Mouse (Mus musculus) hematopoietic stem cell, adult 5-6 weeks (primary cell): ENCODE data around the gene Rln3. TPM values are rescaled to one million over a fixed set of nuclear protein-coding genes. Genes with fewer than 3 reads are reported as not detected.

ENCODE experiments used
- ATAC-seq, 2 experiments: fragments of 125-278 bp in 1 of 2; replicated peaks in 1 of 2; 2 replicates each; pipeline ENCODE4 v1.8.0; 2016 to 2017; ENCODE audit warnings: inconsistent platforms in 2 of 2, mild to moderate bottlenecking in 2 of 2, moderate number of reproducible peaks in 2 of 2, low read depth in 1 of 2, moderate TSS enrichment in 1 of 2; ENCODE audit not compliant: low FRiP score in 2 of 2, poor library complexity in 2 of 2, severe bottlenecking in 2 of 2, insufficient read depth in 1 of 2, low TSS enrichment in 1 of 2
- total RNA-seq: library from RNA; stranded (forward); fragments of 172-1452, 232-1000 nt; gene quantifications from 2 replicates; pipeline ENCODE4 v1.2.3, GENCODE M21; 2017

The Rln3 gene
- total RNA-seq, 1 experiment from 2014 or later: not detected

DNA sequence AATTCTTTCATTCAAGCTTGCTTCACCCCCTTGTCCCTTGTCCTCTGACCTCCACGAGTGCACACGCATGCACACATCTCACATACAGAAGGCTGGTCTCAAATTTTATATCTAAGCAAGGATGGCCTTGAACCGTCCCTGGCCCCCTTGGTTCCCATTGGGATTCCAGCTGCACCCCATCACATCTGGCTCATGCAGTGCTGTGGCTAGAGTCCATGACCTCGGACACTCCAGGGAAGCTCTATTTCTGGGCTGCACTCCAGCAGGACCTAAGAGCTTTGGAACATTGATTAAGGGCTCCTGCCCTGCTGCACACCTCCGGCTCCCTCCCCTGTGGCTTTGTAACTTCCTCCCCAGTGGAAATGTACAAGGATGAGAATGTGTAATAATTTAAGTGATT lies 6.8 kb downstream of the Rln3 start:
- ATAC-seq: no peak

DNA sequence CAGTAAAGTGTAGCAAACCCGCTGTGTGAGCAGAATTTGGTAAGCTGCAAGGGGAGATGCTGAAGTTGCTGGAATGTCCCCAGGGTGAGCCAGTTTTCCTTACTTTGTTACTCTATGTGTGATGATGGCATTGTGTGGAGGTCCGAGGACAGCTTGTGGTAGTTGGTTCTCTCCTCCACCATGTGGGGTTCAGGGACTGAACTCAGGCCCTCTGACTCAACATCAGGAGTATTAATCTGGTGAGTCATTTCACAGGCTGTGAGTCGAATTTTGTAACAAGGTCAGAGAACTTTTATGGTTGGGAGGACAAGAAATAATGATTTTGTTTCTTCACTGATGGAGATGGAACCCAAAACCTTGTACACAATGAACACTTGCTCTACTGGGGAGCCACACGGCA lies 12.0 kb downstream of the Rln3 start:
- no peak for ATAC-seq

DNA sequence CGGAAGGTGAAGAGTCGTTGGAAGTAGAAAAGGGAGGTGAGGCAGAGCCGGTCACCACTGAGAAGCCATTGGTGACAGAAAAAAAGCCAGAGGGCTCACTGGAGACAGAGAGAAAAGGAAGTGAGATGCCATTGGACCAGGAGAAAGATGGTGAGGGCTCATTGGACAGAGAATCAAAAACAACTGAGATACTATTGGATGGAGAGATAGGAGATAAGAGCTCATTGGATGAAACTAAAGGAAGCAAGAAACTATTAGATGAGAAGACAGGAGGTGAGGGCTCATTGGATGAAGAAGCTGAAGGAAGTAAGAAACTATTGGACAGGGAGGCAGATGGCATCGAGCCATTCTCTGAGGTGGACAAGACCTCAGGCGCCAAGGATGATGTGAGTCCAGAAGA lies 15.5 kb downstream of the Rln3 start:
- no peak for ATAC-seq

- ATAC-seq: peak; percentile 29 to 54; a peak in 3 of 4 replicates
These were observed 17.4 kb downstream of the Rln3 start for GRCm38 (mm10) chr8:84027449-84027848.

- ATAC-seq: peak; percentile 28 to 44; a peak in 3 of 4 replicates
These were observed 18.9 kb downstream of the Rln3 start for GRCm38 (mm10) chr8:84025863-84026262.

DNA sequence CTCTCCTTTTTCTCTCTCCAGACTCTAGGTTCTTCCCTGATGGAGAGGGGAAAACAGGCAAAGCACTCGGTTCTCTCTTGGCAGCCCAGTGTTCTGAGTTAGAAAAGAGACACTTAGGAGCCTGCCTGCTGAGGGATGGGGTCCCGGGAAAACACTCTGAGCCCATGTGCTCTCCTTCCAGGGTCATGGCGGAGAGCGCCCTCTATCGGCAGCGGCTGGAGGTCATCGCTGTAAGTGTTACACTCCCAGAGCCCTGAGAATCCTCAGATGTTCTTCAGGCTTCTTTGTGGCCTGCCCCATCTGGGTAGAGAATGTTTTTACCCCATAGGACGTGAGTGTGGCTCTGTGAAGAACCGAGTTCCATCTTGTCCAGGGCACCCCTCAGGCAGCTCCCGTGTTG lies 20.6 kb downstream of the Rln3 start:
- 0 out of 4 replicates have a peak, but pooled peaks of 1 of the 2 experiments have one; percentile 37 for ATAC-seq

GRCm38 (mm10) chr8:84023631-84024030 lies 21.2 kb downstream of the Rln3 start:
- no peak for ATAC-seq

DNA sequence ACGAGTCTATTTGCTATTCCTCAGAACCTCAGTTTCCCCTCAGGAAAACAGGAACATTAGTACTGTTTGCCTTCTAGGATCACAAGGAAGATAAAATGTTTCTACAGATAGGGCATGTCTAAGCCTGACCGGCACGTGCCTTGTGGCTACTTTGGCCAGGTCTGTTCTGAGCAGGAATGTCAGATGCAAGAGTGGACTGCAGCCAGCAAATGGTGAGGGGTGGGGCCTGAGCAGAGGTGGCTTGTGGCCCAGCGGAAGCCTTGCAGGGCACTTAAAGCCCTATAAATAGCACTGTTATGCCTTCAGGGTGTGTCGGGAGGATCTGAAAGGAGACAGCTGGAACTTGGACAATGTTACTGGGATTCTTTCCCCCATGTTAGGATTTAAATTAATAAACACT lies 21.7 kb downstream of the Rln3 start:
- no peak for ATAC-seq

DNA sequence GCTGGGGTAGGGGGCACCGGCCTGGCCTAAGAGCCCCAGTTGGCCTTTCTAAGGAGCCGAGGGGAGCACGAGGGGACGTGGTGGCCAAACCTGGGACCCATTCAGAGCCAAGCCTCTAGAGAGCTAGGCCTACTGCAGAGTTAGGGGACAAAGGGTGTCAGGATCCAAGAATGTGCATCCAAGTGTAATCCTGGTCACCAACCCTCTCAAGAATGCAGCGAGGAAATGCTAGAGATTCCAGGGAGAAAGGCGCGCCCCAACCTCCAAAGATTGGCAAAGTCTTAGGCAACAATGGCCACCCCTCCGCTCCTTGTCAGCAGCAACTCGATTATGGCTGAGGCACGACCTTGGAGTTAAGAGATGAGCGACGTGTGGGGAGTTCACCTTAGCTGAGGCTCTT lies 23.2 kb downstream of the Rln3 start:
- ATAC-seq: no peak

- ATAC-seq: no peak
These were observed 23.7 kb downstream of the Rln3 start, which contains the start of gene Palm3 for GRCm38 (mm10) chr8:84021096-84021495. Gene Palm3, plus strand, starts transcription at chr8:84021471.

DNA sequence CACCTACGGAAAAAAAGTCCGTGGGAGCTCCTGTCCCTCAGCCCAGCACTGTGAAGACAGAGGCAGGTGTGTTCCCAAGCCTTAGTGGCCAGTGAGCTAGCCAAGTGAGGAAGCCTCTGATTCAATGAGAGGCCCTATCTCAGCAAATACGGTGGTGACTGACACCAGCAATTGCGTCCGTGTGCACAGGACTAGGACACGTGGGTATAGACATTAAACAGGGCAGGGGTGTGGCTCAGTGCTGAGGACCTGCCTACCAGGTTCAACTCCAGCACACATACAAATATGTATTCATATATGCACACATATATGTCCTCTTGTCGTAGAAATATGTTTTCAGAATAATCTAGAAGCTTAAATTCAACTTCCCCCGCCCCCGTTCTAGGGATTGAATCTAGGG lies 25.1 kb downstream of the Rln3 start:
- no peak for ATAC-seq

DNA sequence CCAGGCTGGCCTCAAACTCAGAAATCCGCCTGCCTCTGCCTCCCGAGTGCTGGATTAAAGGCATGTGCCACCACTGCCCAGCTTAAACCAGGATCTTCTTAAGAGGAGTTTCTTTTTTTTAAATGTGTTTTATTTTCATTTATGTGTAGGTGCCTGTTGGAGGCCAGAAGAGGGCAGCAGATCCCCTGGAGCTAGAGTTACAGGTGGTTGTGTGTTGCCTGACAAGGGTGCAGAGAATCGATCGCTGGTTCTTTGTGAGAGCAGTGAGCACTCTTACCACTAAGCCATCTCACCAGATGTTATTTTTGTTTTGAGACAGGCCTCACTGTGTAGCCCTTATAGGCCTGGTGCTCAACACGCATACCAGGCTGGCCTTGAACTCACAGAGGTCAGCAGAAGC lies 29.0 kb downstream of the Rln3 start:
- ATAC-seq: no peak

GRCm38 (mm10) chr8:84012499-84013165 lies 32.2 kb downstream of the Rln3 start:
- no peak for ATAC-seq

DNA sequence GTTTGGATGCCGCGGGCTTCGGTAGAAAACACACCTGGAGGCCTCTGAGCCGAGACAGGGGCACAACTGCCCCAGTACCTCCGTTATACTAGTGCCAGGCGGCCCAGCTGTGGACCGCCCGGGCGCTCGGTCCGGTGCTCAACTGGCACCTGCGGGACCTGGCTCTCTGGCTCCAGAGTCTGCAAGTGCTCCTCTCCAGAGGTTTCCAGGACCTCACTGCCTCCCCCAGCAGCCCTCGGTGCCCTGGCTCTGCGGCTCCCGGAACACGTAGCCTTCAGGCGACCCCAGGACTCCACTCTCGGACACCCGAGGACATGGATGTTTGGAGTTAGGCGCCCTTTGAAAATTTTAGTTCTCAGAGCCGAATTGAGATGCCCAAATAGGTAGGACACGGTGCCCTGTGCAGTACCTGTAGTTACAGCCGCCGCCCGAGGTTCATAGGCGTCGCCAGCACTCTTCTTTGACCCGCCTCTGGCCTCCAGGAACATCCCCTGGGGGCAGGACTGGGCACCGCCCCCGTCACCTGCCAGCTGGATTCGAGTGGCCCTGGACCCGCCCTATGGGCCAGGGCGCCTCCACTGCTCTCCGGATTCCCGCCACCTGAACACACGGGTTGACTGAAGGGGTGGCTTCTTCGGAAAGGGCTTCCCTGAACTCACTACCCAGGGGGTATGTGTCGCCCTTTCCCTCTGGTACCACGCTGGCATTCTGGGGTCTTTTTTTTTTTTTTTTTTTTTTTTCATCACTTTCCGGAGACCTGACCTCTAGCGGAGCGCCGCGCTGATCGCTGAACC lies 32.9 kb downstream of the Rln3 start, which contains the start of gene 2210011C24Rik:
2210011C24Rik (minus strand) TSS at position 467 of the 794 bp plus-strand sequence.
- peak; percentile 21 to 39; a peak in 3 of 4 replicates for ATAC-seq

- peak in 1 of 2 experiments; percentile 43; a peak in 1 of 4 replicates for ATAC-seq
These were observed 33.9 kb downstream of the Rln3 start for GRCm38 (mm10) chr8:84010625-84011611.

- ATAC-seq: peak; percentile 65 to 70
These were observed 34.9 kb downstream of the Rln3 start for GRCm38 (mm10) chr8:84009876-84010275.

DNA sequence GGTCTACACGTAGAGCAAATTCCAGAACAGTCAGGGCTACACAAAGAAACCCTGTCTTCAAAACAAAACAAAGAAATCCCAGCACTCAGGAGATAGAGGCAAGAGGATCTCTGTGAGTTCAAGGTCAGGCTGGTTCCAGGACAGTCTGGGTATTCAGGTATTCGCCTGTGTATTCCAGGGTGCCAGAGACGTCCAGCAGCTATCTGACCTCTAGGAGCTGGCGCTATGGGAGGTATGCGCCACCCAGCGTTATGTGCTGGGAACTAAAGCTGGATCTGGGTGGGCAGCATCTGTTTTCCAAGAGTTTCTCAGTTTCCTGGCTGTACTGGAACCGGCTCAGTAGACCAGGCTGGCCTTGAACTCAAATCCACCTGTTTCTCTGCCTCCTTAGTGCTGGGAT lies 36.4 kb downstream of the Rln3 start:
- no peak for ATAC-seq
